Mouse (Mus musculus): Measurements from ENCODE around the gene Cdc42bpb. TPM values are rescaled to one million over a fixed set of nuclear protein-coding genes. Genes with fewer than 3 reads are reported as not detected.

The Cdc42bpb gene
- total RNA-seq, 2 experiments from 2014 or later, result 146 to 152 TPM

DNA sequence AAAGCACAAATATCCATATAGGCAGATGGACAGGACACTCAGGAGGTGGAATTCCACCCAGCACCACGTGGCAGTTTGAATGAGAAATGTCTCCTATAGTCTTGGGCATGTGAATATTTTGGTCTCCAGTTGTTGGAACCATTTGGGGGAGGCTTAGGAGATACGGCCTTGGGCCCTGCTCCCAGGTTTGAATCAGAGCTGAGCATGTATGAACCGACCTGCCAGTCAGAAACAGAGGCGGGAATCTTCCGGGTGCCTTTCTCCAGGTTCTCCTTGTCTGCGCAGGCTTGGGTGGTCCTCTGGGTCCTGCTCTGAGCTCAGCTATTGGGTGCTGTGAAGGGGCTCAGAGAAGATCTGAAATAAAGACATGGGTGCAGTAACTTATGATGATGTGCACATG, 16.5 kb upstream of the Cdc42bpb start:
- intact Hi-C loops (cut with DNase I), result no loop called here

DNA sequence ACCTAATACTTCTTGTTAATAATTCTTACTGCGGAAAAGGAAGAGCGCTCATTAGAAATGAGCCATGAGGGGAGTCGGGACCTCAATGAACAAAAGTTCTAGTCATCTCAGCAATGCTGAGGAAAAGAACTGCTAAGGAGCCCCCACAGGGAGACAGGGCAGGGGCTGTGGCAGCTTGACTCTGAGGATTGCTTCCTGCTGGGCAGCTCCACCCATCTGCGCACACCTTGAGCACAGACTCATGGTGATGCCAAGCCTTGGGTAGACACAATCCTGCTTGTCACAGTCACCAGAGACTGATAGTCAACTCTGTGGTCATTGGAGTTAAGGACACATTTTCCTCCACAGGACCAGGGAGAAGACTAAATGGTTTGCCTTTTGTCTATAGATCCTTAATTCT, 9.6 kb upstream of the Cdc42bpb start:
- DNase-seq (ENCODE audit: low spot score in 2 of 2), result no peak
- intact Hi-C loops (cut with DNase I), result no loop called here

More for the DNA sequence above, 16.5 kb upstream of the Cdc42bpb start:
- DNase-seq (ENCODE audit: low spot score in 2 of 2), result no peak

GRCm38 (mm10) chr12:111386642-111387120, 9.2 kb upstream of the Cdc42bpb start:
- intact Hi-C loops (cut with DNase I), result no loop called here
- no peak for DNase-seq (ENCODE audit: low spot score in 2 of 2)

- DNase-seq (ENCODE audit: low spot score in 2 of 2), result no peak
- intact Hi-C loops (cut with DNase I), result no loop called here
Measured at GRCm38 (mm10) chr12:111385883-111386641, 8.5 kb upstream of the Cdc42bpb start.

DNA sequence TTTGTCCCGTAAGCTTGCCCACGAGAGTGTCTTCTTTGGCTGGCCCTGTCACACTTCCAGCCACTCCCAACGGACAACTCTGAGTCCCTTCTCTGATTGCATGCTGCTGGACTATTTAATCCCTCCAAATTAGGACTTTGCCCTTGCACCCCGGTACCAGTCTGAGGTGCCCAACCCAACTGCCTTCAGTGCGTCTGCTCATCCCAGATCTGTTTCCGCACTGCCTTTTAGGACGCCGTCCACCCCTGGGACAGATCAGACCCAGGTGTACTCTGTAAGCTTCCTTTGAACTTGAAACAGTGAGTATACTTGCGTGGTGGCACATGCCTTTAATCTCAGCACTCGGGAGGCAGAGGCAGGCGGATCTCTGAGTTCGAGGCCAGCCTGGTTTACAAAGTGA, 1.3 kb upstream of the Cdc42bpb start:
- no peak for DNase-seq (ENCODE audit: low spot score in 2 of 2)
- intact Hi-C loops (cut with DNase I), result no loop called here

DNA sequence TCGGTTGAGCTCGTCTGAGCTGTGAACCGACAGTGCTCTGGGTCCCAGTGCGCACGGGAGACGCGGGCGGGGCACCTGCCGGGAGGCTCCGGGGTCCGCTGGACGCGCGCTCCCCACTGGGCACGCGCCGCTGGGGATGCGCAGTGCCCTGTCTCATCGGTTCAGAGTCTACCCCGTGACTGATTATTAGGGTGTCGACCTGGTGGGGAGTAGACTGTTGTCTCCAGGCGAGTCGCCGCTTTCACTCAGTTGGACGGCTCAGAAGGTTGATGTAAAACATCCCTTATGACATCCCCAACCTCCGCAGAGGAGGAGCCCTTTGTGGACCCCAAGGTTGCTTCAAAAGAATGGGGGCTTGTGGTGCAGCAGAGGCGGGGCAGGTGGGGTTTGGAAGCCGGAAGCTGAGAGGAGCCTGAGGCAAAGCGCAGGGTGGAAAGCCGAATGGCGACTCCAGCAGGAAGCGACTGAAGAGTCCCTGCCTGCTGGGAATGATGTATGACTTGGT, 520 bp upstream of the Cdc42bpb start:
- intact Hi-C loops (cut with DNase I), result no loop called here
- DNase-seq (ENCODE audit: low spot score in 2 of 2), result no peak

DNA sequence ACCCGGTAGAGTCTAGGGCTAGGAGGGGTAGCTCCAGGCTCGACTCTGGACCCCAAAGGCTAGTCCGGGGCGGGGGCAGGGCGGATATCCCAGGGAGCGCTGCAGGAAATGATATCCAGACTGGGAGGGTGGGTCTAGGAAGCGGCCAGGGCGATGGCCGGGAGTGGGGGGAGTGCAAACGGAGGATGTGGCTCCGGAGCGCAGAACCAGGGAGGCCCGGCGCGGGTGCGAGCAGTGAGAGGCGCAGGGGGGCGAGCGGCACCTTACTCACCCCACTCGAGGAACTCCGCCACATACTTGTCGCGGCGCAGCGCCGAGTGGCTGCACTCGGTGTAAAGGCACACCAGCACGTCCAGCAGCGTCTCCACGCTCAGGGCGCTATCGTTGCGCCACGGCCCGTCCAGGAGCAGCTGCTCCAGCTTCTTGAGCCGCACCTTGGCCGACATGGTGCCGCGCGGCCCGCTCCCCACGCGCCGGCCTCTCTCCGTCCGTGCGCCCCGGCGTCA, 639 bp downstream of the Cdc42bpb start:
- peak in 1 of 2 experiments; percentile 42 for DNase-seq (ENCODE audit: low spot score in 2 of 2)
- intact Hi-C loops (cut with DNase I), result no loop called here

DNA sequence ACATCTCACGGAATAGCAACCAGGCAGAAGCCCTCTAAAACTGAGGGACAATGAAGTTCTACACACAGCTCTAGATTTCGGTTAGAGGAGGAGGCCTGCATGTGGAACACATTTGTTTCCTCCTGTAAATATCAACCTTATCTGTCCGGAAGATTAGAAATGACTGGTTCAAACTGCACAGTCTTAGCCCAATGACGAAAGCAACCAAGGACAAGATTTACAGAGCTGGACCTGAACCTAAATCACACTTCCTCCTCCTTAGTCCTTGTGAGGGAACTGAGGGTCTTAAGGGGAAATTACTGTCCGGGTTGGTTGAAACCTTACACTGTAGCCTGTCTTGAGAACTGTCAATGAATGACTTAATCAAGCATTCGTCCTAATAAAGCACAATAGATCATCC, 1.5 kb downstream of the Cdc42bpb start:
- intact Hi-C loops (cut with DNase I), result no loop called here
- no peak for DNase-seq (ENCODE audit: low spot score in 2 of 2)

DNA sequence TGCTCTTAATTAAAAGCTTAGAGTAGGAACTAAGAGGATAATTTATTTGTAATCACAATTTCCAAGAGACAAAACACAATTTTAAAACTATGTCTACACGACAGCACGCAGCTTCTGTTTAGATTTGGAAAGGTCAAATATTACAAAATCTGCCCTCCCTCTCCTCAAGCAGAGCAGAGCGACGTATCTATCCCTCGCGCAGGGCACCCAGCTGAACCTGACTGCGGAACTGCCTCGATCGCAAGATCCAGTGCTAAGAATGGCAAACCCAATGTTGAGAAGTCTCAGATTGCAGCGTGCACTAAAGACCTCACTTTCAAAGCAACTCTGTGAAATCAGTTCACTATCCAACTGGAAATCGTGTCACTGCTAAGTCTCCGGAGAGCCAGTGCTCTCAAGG, 2.0 kb downstream of the Cdc42bpb start:
- DNase-seq (ENCODE audit: low spot score in 2 of 2), result no peak
- intact Hi-C loops (cut with DNase I), result no loop called here

DNA sequence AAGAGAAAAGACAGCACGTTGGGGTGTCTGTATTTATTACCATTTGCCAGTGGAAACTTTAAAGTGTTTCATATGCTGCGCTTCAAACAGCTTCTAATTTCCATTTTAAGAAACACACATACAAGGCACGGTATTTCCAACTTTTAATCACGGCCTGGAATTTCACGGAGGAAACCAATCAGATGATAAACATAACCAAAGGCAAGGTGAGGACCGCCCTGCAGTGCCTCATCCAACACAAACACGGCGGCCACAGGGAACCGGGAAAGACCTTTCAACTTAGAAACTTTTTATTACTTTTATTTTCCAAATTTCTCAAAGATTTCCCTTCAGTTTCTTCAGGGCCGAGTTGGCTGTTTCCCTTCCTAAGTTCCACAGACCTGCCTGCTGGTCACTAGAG, 2.8 kb downstream of the Cdc42bpb start:
- intact Hi-C loops (cut with DNase I), result loop anchor here (5.0 kb wide), 1 partner anchor 42 kb away; no protein-coding TSS in a partner anchor
- DNase-seq (ENCODE audit: low spot score in 2 of 2), result no peak

GRCm38 (mm10) chr12:111373411-111373810, 4.1 kb downstream of the Cdc42bpb start:
- intact Hi-C loops (cut with DNase I), result loop anchor here (5.0 kb wide), 1 partner anchor 41 kb away; no protein-coding TSS in a partner anchor
- no peak for DNase-seq (ENCODE audit: low spot score in 2 of 2)

DNA sequence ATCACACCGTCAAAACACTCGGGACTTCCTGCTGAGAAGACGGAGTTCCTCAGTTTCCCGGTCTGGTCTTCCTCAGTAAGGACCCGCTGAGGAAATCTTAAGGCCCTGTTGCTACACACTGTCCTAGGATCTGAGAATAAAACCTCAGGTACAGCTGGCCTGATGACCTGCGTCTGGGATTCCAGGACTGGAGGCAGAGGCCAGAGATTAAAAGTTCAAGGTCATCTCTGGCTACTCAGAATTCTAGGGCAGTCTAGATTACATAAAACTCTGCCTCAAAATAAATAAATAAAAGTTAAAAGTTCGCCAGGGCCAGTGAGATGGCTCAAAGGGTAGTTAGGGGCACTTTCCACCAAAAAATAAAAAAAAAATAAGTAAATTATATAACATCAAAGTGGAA, 5.6 kb downstream of the Cdc42bpb start:
- DNase-seq (ENCODE audit: low spot score in 2 of 2), result no peak
- intact Hi-C loops (cut with DNase I), result loop anchor here (5.0 kb wide), 1 partner anchor 40 kb away; no protein-coding TSS in a partner anchor

DNA sequence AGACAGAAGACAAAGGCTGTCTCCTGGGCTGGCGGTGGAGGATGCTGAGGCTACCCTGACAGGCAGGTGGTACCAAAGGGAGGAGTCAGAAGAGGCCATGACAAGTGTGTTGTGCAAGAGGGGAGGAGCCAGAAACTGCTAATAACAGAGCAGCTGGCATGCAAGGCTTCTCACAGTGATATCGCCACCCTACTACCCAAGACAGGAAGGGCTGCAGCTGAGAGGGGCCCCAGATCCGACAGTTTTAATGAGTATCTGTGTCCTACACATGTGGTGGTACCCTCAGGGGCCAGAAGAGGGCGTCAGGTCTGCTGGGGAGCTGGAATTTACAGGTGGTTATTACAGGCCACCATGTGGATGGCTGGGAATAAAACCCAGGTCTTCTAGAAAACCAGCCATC, 7.3 kb downstream of the Cdc42bpb start:
- no peak for DNase-seq (ENCODE audit: low spot score in 2 of 2)
- intact Hi-C loops (cut with DNase I), result loop anchor here (5.0 kb wide), 1 partner anchor 38 kb away; no protein-coding TSS in a partner anchor

- intact Hi-C loops (cut with DNase I), result no loop called here
- no peak for DNase-seq (ENCODE audit: low spot score in 2 of 2)
Measured at GRCm38 (mm10) chr12:111367065-111367464, 10.5 kb downstream of the Cdc42bpb start.

GRCm38 (mm10) chr12:111364234-111364633, 13.3 kb downstream of the Cdc42bpb start:
- intact Hi-C loops (cut with DNase I), result no loop called here
- DNase-seq (ENCODE audit: low spot score in 2 of 2), result no peak

DNA sequence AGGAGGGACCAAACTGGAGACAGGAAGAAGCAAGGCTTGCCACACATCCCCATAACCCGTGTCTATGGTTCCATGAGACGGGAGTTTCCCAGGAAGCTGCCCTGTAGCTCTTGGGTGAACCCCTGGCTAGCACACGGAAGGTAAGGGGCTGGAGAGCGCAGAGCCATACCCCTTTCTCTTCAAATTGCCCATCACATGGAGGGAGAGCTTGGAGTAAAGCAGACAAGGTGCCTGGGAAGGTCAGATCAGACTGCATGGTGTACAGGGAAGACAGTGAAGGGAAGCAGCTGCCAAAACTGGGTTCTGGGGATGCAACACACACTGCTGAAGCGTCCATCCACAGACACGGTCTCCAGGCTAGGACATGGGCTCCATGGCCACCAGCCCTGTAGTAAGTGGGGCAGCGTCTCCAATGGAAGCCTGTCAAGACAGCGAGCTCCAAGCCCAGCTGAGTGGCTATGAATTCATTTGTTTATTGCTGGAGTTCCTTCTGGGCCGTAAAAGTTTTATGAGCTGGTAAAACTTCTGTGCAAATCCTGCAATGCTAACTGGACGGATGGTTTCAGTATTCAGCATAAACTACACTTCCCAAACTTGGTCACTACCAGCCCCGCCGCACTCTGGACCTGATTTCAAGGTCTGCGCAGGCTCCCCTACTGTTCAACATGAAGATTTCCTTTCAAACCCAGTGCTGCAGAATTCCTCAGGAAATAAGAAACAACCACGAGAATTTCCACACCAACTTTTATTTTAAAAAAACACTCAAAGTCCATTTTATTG, 16.0 kb downstream of the Cdc42bpb start:
- intact Hi-C loops (cut with DNase I), result no loop called here
- no peak for DNase-seq (ENCODE audit: low spot score in 2 of 2)

- no peak for DNase-seq (ENCODE audit: low spot score in 2 of 2)
- intact Hi-C loops (cut with DNase I), result no loop called here
Measured at GRCm38 (mm10) chr12:111360671-111361070, 16.8 kb downstream of the Cdc42bpb start.

GRCm38 (mm10) chr12:111356216-111356615, 21.3 kb downstream of the Cdc42bpb start:
- intact Hi-C loops (cut with DNase I), result no loop called here
- DNase-seq (ENCODE audit: low spot score in 2 of 2), result peak in 1 of 2 experiments; percentile 34

- intact Hi-C loops (cut with DNase I), result no loop called here
- DNase-seq (ENCODE audit: low spot score in 2 of 2), result no peak
Measured at GRCm38 (mm10) chr12:111354142-111354541, 23.4 kb downstream of the Cdc42bpb start.

DNA sequence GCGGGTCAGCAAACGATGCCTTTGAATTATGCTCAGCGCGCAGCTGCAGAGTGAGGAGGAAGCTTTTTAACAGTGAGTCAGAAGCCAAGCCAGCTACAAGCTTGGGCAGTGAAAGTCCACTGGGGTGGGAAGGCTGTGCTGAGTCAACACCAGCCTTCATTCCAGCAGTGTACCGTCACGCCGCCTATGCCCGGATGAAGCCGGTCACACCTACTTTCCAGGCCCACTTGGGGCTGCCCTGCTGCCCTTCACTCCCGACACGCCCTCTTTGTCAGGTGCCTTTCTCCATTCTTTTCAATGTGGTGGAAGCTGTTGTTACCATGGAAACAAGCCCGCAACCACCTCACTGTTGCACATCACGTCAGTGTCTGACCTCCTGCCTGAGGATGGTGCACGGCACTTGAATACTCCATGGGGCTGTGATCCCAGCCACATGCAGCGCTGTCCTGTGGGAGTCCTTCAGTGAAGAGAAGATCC, 24.0 kb downstream of the Cdc42bpb start:
- DNase-seq (ENCODE audit: low spot score in 2 of 2), result no peak
- intact Hi-C loops (cut with DNase I), result no loop called here

Data from left cerebral cortex, postnatal 36 days (tissue).